Mouse (Mus musculus): ENCODE results near the gene Scube2. TPM values are rescaled to one million over a fixed set of nuclear protein-coding genes. Genes with fewer than 3 reads are reported as not detected.
A peak's percentile ranks its signal among the peaks of the same experiment; 100 is the strongest.

Scube2 gene
- polyA plus RNA-seq, 1 experiment from 2014 or later: 1.2 TPM

DNA sequence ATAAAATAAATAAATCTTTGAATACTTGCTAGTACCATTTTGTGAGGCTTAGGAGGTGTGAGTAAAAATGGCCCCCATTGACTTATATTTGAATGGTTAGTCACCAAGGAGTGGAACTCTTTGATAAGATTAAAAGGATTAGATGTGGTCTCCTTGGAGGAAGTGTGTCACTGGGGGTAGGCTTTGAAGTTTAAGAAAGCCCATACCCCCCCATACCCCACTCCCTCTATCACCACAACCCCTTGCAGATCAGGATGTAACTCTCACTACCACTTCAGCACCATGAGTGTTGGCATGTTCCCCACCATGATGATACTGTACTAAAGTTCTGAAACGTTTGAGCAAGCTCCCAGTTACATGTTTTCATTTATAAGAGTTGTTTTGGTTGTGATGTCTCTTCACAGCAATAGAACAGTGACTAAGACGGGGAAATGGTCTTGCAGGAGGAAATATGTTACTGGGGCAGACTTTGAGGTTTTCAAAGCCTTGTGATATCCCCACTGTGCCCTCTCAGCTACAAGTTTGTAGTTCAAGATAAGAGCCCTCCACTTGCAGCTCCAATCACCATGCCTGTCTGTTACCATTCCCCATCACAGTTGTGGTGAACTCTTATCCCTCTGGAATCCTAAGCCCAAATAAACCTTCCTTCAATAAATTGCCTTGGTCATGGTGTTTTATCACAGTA is 96.6 kb downstream of the Scube2 start:
- Histone ChIP-seq H3K9ac (ENCODE audit: low read depth, low read length) (no peak overlapping the region), H3K4me1 (ENCODE audit: control insufficient read depth, insufficient read depth, low read length) (no peaks in the 10 kb centered on the region), H3K36me3 (ENCODE audit: control insufficient read depth, insufficient read depth, low read length) (no peaks in the 10 kb centered on the region), H3K27ac (ENCODE audit: low read length) (no peak overlapping the region), H3K9me3 (replicated peaks; ENCODE audit: control insufficient read depth, low read length, poor library complexity, severe bottlenecking) (no peaks in the 10 kb centered on the region), H3K4me3 (ENCODE audit: low read depth, low read length) (no peak overlapping the region), H3K4me2 (ENCODE audit: low read length) (no peak overlapping the region), H3K27me3 (ENCODE audit: control insufficient read depth, insufficient read depth, low read depth, low read length) (no peaks in the 10 kb centered on the region)
- ATAC-seq: no peak
- WGBS: 62% methylated on average over 2 of the region's 2 CpGs

DNA sequence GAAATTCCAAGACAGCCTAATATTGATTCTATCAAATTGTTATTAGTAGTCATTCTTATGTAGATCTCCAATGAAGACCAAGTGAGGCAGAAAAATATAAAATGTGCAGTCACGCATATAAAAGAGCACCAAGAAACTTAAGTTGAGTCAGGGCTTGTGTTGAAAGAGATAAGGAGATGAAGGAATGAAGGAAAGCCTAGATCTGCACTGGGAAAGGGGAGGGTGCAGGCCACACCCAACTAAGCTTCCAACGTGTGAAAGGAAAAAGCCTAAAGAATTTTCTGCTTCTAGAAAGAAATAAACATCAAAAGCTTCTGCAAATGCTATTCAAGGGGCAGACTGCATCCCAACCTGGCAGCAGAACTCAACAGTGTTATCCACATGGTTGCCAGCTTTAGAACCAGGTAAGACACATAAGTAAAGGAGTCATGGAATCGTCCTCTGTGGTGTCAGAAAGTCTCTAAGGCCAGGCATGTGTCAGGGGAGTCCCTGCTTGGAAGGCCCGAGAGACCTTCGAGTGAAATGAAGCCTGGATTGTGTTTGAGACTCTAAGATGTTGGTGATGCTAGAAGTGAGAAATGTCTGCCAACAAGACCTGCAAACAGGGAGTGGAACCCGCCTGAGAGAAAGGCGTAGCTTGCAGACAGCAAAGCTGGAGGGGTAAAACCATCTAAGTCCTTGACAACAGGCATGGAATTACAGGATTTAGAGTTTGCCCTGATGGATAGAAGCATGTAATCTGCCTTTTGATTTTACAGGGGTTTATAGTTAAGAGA is 97.7 kb downstream of the Scube2 start:
- H3K36me3 ChIP-seq (ENCODE audit: control insufficient read depth, insufficient read depth, low read length): no peaks in the 10 kb centered on the region
- no peaks in the 10 kb centered on the region for H3K9me3 ChIP-seq (replicated peaks; ENCODE audit: control insufficient read depth, low read length, poor library complexity, severe bottlenecking)
- no peaks in the 10 kb centered on the region for H3K27me3 ChIP-seq (ENCODE audit: control insufficient read depth, insufficient read depth, low read depth, low read length)
- no peak overlapping the region for H3K4me3 ChIP-seq (ENCODE audit: low read depth, low read length)
- no peak overlapping the region for H3K4me2 ChIP-seq (ENCODE audit: low read length)
- no peak overlapping the region for H3K9ac ChIP-seq (ENCODE audit: low read depth, low read length)
- 78% methylated on average over 7 of the region's 7 CpGs for WGBS
- ATAC-seq: no peak
- H3K27ac ChIP-seq (ENCODE audit: low read length): no peak overlapping the region
- H3K4me1 ChIP-seq (ENCODE audit: control insufficient read depth, insufficient read depth, low read length): no peaks in the 10 kb centered on the region

GRCm38 (mm10) chr7:109764009-109764408 is 101.5 kb downstream of the Scube2 start:
- Histone ChIP-seq H3K36me3 (ENCODE audit: control insufficient read depth, insufficient read depth, low read length) (no peaks in the 10 kb centered on the region), H3K27ac (ENCODE audit: low read length) (no peak overlapping the region)

GRCm38 (mm10) chr7:109756291-109756690 is 109.2 kb downstream of the Scube2 start:
- no peak overlapping the region for H3K4me2 ChIP-seq (ENCODE audit: low read length)
- no peaks in the 10 kb centered on the region for H3K9me3 ChIP-seq (replicated peaks; ENCODE audit: control insufficient read depth, low read length, poor library complexity, severe bottlenecking)
- WGBS: 98% methylated on average over 3 of the region's 3 CpGs
- H3K36me3 ChIP-seq (ENCODE audit: control insufficient read depth, insufficient read depth, low read length): no peaks in the 10 kb centered on the region
- ATAC-seq: no peak
- H3K9ac ChIP-seq (ENCODE audit: low read depth, low read length): no peak overlapping the region
- H3K27me3 ChIP-seq (ENCODE audit: control insufficient read depth, insufficient read depth, low read depth, low read length): no peaks in the 10 kb centered on the region
- H3K4me1 ChIP-seq (ENCODE audit: control insufficient read depth, insufficient read depth, low read length): peaks cover 13% of the 10 kb centered on the region
- no peak overlapping the region for H3K4me3 ChIP-seq (ENCODE audit: low read depth, low read length)
- no peak overlapping the region for H3K27ac ChIP-seq (ENCODE audit: low read length)

More at GRCm38 (mm10) chr7:109764009-109764408, 101.5 kb downstream of the Scube2 start:
- no peaks in the 10 kb centered on the region for H3K27me3 ChIP-seq (ENCODE audit: control insufficient read depth, insufficient read depth, low read depth, low read length)
- H3K4me1 ChIP-seq (ENCODE audit: control insufficient read depth, insufficient read depth, low read length): no peaks in the 10 kb centered on the region
- H3K9me3 ChIP-seq (replicated peaks; ENCODE audit: control insufficient read depth, low read length, poor library complexity, severe bottlenecking): no peaks in the 10 kb centered on the region
- H3K9ac ChIP-seq (ENCODE audit: low read depth, low read length): no peak overlapping the region
- no peak overlapping the region for H3K4me2 ChIP-seq (ENCODE audit: low read length)
- ATAC-seq: no peak
- no peak overlapping the region for H3K4me3 ChIP-seq (ENCODE audit: low read depth, low read length)
- WGBS: 61% methylated on average over 2 of the region's 2 CpGs

DNA sequence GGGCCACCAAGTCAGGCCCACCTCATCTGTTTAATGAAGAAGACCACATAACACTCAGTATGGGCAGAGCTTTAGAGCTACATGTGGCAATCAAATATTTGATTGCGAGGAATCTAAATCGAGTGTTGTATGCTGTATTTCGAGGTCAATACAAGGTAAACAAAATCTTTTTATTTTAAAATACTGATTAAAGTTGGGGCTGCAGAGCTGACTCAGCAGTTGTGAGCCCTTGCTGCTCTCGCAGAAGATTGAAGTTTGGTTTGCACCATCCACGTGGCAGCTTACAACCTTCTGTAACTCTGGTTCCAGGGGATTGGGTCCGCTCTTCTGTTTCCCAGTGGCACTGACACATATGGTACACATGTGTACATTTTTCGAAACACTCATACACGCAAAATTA is 111.4 kb downstream of the Scube2 start:
- WGBS: 94% methylated on average over 8 of the region's 8 CpGs
- no peaks in the 10 kb centered on the region for H3K36me3 ChIP-seq (ENCODE audit: control insufficient read depth, insufficient read depth, low read length)
- no peak overlapping the region for H3K4me2 ChIP-seq (ENCODE audit: low read length)
- no peaks in the 10 kb centered on the region for H3K27me3 ChIP-seq (ENCODE audit: control insufficient read depth, insufficient read depth, low read depth, low read length)
- no peak overlapping the region for H3K9ac ChIP-seq (ENCODE audit: low read depth, low read length)
- H3K27ac ChIP-seq (ENCODE audit: low read length): no peak overlapping the region
- H3K4me3 ChIP-seq (ENCODE audit: low read depth, low read length): no peak overlapping the region
- peaks cover 20% of the 10 kb centered on the region for H3K4me1 ChIP-seq (ENCODE audit: control insufficient read depth, insufficient read depth, low read length)
- no peak for ATAC-seq
- H3K9me3 ChIP-seq (replicated peaks; ENCODE audit: control insufficient read depth, low read length, poor library complexity, severe bottlenecking): no peaks in the 10 kb centered on the region

- under 1% methylated on average over 74 of the region's 74 CpGs for WGBS
- Histone ChIP-seq H3K9ac (ENCODE audit: low read depth, low read length) (peak within 1 kb of the TSS; percentile 98), H3K4me2 (ENCODE audit: low read length) (peak within 1 kb of the TSS; percentile 66), H3K27me3 (ENCODE audit: control insufficient read depth, insufficient read depth, low read depth, low read length) (no peaks in the 10 kb centered on the region), H3K27ac (ENCODE audit: low read length) (peak within 1 kb of the TSS; percentile 88), H3K9me3 (replicated peaks; ENCODE audit: control insufficient read depth, low read length, poor library complexity, severe bottlenecking) (no peaks in the 10 kb centered on the region), H3K36me3 (ENCODE audit: control insufficient read depth, insufficient read depth, low read length) (0 out of 2 replicates have a peak, but pooled peaks cover 3% of the 10 kb centered on the region), H3K4me1 (ENCODE audit: control insufficient read depth, insufficient read depth, low read length) (peaks cover 20% of the 10 kb centered on the region), H3K4me3 (ENCODE audit: low read depth, low read length) (peak within 1 kb of the TSS; percentile 72)
- peak; percentile 94 for ATAC-seq
Measured at GRCm38 (mm10) chr7:109752008-109752925, 113.2 kb downstream of the Scube2 start, which contains the start of gene Tmem9b. Tmem9b (minus strand) TSS chr7:109752875.

- H3K36me3 ChIP-seq (ENCODE audit: control insufficient read depth, insufficient read depth, low read length): 0 out of 2 replicates have a peak, but pooled peaks cover 3% of the 10 kb centered on the region
- H3K4me3 ChIP-seq (ENCODE audit: low read depth, low read length): peak overlapping the region; percentile 72
- H3K27ac ChIP-seq (ENCODE audit: low read length): peak overlapping the region; percentile 88
- H3K9ac ChIP-seq (ENCODE audit: low read depth, low read length): peak overlapping the region; percentile 98
- peaks cover 20% of the 10 kb centered on the region for H3K4me1 ChIP-seq (ENCODE audit: control insufficient read depth, insufficient read depth, low read length)
- peak; percentile 68 for ATAC-seq
- H3K4me2 ChIP-seq (ENCODE audit: low read length): peak overlapping the region; percentile 66
- 3% methylated on average over 13 of the region's 13 CpGs for WGBS
- H3K27me3 ChIP-seq (ENCODE audit: control insufficient read depth, insufficient read depth, low read depth, low read length): no peaks in the 10 kb centered on the region
- H3K9me3 ChIP-seq (replicated peaks; ENCODE audit: control insufficient read depth, low read length, poor library complexity, severe bottlenecking): no peaks in the 10 kb centered on the region
Measured at GRCm38 (mm10) chr7:109751427-109752007, 114.0 kb downstream of the Scube2 start.
